Mouse (Mus musculus) kidney, adult 11 months (tissue): Measurements from ENCODE around the gene Pigt.

Source experiments
- DNase-seq: peaks from one replicate; pipeline ENCODE4 v3.0.0; 2022

Pigt gene

GRCm38 (mm10) chr2:164521841-164522240 is 24.5 kb downstream of the Pigt start:
- no peak for DNase-seq

DNA sequence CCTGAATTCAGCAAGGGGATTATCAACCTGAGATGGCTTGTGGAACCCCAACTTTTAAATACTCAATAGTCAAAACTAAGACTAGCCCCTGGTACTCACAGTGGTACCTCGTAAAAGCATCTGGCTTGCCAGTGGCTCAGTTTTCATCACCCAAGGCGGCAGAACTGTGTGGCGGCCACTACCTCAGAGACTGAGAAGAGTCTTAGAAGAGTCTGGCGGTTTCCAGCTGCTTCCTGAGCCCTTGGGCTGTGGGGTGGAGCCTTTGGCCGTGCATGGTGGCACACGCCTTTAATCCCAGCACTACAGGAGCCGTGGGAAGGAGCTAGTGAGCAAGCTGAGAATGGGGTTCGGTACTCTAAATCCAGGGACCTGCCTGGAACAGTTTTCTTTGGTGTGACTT is 25.0 kb downstream of the Pigt start:
- DNase-seq, result no peak

GRCm38 (mm10) chr2:164523301-164523773 is 26.0 kb downstream of the Pigt start:
- DNase-seq, result peak; percentile 31

DNA sequence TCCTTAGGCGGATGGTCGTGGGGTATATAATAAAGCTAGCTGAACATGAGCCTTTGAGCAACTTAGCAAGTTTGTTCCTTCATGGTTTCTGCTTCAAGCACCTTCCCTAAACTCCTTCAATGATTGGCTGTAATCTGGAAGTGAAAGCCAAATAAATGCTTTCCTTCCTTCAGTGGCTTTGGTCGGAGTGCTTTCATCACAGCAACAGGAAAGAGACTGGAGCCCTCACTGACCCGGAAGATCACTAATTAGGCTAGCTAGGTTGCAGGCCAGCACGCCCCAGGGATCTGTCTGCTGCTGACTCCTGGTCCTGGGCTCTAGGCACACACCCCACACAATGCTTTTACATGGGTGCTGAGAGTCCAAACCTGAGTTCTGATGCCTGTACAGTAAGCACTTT is 31.2 kb downstream of the Pigt start:
- DNase-seq, result no peak

DNA sequence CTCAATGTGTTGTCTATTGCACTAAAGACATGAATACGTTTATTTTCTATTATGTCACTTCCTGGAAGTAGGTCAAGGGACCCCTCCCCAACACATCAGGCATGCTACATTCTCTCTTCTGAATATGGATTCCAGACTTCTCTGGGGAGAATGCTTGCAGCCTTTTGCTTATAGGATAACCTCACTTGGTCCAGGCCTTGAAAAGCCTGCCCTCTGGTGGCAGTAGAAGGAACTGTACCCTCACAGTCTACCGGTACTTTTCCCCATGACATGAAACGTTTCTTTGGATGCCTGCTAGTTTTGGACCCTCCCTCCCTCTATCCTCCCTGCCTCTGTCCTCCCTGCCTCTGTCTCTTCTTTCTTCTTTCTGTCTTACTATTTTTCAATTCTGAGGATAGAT is 33.8 kb downstream of the Pigt start:
- DNase-seq, result peak; percentile 54

DNA sequence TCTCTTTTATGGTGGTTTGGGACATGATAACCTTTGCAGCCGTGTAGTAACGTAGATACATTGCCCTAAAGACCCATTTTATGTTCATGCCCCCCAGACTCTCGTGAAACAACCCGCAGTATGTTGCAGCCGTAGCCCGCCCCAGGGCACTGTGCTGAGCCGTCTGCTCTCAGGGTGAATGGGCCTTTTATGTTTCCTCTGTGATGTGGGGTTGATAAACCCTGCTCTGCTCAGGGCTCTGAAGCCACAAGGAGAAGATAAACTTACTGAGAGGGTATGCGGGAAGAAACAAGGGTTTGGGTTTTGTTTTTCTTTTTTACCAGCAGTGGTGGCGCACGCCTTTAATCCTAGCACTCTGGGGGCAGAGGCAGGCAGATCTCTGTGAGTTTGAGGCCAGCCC is 37.0 kb downstream of the Pigt start:
- DNase-seq, result no peak

- DNase-seq, result no peak
Measured at GRCm38 (mm10) chr2:164537003-164537402, 39.7 kb downstream of the Pigt start.

- peak; percentile 26 for DNase-seq
Measured at GRCm38 (mm10) chr2:164540652-164541427, 43.5 kb downstream of the Pigt start.

GRCm38 (mm10) chr2:164542132-164542531 is 44.8 kb downstream of the Pigt start:
- no peak for DNase-seq

- peak; percentile 30 for DNase-seq
Measured at GRCm38 (mm10) chr2:164542598-164542997, 45.3 kb downstream of the Pigt start.

DNA sequence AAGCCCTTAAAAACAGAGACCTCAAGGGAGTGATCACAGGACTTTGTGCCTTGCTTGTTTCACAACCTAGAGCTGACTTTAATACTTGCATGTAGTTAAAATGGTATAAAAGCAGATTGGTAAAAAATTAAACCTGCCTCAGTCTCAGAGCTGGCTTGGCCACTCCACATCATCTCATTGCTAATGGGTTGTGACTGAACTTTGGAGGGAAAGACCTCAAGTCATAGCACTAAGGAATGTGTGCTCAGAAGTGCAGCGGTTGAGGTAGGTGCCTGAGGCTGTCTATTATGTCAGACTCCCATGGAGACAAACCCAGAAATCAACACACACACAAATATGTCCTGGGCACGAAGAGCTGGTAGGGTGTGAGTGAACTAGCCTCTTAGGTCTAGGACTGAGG is 46.4 kb downstream of the Pigt start:
- peak; percentile 82 for DNase-seq

- DNase-seq, result no peak
Measured at GRCm38 (mm10) chr2:164544454-164545097, 47.3 kb downstream of the Pigt start.

GRCm38 (mm10) chr2:164549338-164549737 is 52.0 kb downstream of the Pigt start:
- no peak for DNase-seq

- DNase-seq, result no peak
Measured at GRCm38 (mm10) chr2:164549963-164550894, 52.9 kb downstream of the Pigt start.

DNA sequence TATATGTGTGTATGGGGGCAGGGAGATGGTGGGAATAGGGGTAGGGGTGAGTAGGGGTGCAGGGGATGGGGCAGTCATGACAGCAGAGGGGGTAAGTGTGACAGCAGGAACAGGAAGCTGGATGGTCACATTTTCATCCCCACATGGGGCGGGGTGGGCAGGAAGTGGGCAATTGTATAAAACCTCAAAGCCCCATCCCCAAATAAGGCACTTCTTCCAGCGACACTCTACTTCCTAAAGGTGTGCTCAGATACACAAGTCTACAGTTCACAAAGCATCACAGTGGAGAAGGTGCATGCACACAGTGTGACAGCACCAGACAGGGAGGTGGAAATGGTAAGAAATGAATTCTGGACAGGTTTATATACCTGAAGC is 53.6 kb downstream of the Pigt start:
- no peak for DNase-seq

DNA sequence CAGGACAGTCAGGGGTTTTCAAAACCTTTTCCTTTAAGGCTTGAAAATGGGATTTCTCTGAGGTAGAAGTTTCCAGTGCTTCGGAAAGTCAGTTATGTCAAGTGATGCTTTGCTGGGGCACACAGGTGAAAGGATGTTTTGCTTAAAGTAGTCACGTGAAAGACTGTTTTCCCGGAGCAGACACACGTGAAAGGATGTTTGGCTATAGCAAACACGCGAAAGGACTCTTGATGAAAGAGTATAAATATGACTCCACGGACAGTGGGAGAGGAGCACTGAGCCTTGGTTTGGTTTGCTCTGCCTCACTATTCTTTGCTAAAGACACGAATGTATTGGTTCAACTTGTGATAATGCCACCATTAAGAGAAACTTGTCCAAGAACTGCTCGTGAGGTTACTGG is 54.2 kb downstream of the Pigt start:
- DNase-seq, result no peak
